Mouse (Mus musculus): ENCODE measurements around the gene Jag2. TPM values are rescaled to one million over a fixed set of nuclear protein-coding genes. Genes with fewer than 3 reads are reported as not detected.
A peak's percentile ranks its signal among the peaks of the same experiment; 100 is the strongest.

Gene Jag2
- polyA plus RNA-seq, 1 experiment from 2014 or later = 14.8 TPM

- Histone ChIP-seq H3K4me2 (peak overlapping the region; percentile 57), H3K4me3 (replicated peaks) (peak overlapping the region; percentile 31), H3K9me3 (replicated peaks) (no peaks in the 10 kb centered on the region), H3K27ac (replicated peaks) (no peak overlapping the region), H3K4me1 (peaks cover 41% of the 10 kb centered on the region), H3K27me3 (replicated peaks) (peaks cover 72% of the 10 kb centered on the region), H3K9ac (replicated peaks) (peak overlapping the region; percentile 20; the same call in 1 of the 2 replicates), H3K36me3 (no peaks in the 10 kb centered on the region)
- WGBS = 13% methylated on average over 22 of the region's 22 CpGs
- ATAC-seq (ENCODE audit: low FRiP score) = no peak
Observed at GRCm38 (mm10) chr12:112874199-112874598, 55.4 kb downstream of the Jag2 start.

GRCm38 (mm10) chr12:112873452-112874190 lies 56.0 kb downstream of the Jag2 start:
- Histone ChIP-seq H3K4me1 (peaks cover 41% of the 10 kb centered on the region), H3K27me3 (replicated peaks) (peaks cover 68% of the 10 kb centered on the region), H3K27ac (replicated peaks) (no peak overlapping the region), H3K4me2 (peak overlapping the region; percentile 57), H3K9ac (replicated peaks) (peak overlapping the region; percentile 20; the same call in 1 of the 2 replicates), H3K4me3 (replicated peaks) (peak overlapping the region; percentile 31), H3K36me3 (no peaks in the 10 kb centered on the region), H3K9me3 (replicated peaks) (no peaks in the 10 kb centered on the region)
- ATAC-seq (ENCODE audit: low FRiP score) = no peak
- WGBS = 21% methylated on average over 18 of the region's 18 CpGs

- H3K27ac ChIP-seq (replicated peaks) = no peak overlapping the region
- no peak overlapping the region for H3K4me3 ChIP-seq (replicated peaks)
- H3K4me2 ChIP-seq = no peak overlapping the region
- ATAC-seq (ENCODE audit: low FRiP score) = no peak
- H3K36me3 ChIP-seq = no peaks in the 10 kb centered on the region
- 88% methylated on average over 10 of the region's 10 CpGs for WGBS
- H3K9ac ChIP-seq (replicated peaks) = no peak overlapping the region
- peaks cover 63% of the 10 kb centered on the region for H3K27me3 ChIP-seq (replicated peaks)
- H3K4me1 ChIP-seq = peaks cover 37% of the 10 kb centered on the region
- no peaks in the 10 kb centered on the region for H3K9me3 ChIP-seq (replicated peaks)
Observed at GRCm38 (mm10) chr12:112872991-112873390, 56.6 kb downstream of the Jag2 start.

GRCm38 (mm10) chr12:112871272-112871671 lies 58.3 kb downstream of the Jag2 start:
- Histone ChIP-seq H3K9me3 (replicated peaks) (no peaks in the 10 kb centered on the region), H3K27me3 (replicated peaks) (peaks cover 46% of the 10 kb centered on the region), H3K4me3 (replicated peaks) (no peak overlapping the region), H3K27ac (replicated peaks) (no peak overlapping the region), H3K4me2 (no peak overlapping the region), H3K36me3 (no peaks in the 10 kb centered on the region), H3K9ac (replicated peaks) (no peak overlapping the region), H3K4me1 (peaks cover 20% of the 10 kb centered on the region)
- no peak for ATAC-seq (ENCODE audit: low FRiP score)
- 81% methylated on average over 2 of the region's 2 CpGs for WGBS

- Histone ChIP-seq H3K4me2 (no peak overlapping the region), H3K9me3 (replicated peaks) (no peaks in the 10 kb centered on the region), H3K9ac (replicated peaks) (no peak overlapping the region), H3K4me3 (replicated peaks) (no peak overlapping the region), H3K4me1 (peaks cover 15% of the 10 kb centered on the region), H3K27me3 (replicated peaks) (peaks cover 41% of the 10 kb centered on the region), H3K27ac (replicated peaks) (no peak overlapping the region), H3K36me3 (no peaks in the 10 kb centered on the region)
- no peak for ATAC-seq (ENCODE audit: low FRiP score)
- WGBS = 66% methylated on average over 13 of the region's 13 CpGs
Observed at GRCm38 (mm10) chr12:112870775-112871174, 58.8 kb downstream of the Jag2 start.

- ATAC-seq (ENCODE audit: low FRiP score) = no peak
- Histone ChIP-seq H3K27ac (replicated peaks) (no peak overlapping the region), H3K9ac (replicated peaks) (no peak overlapping the region), H3K4me1 (peaks cover 13% of the 10 kb centered on the region), H3K36me3 (no peaks in the 10 kb centered on the region), H3K4me2 (peak overlapping the region; percentile 45), H3K27me3 (replicated peaks) (peaks cover 31% of the 10 kb centered on the region), H3K9me3 (replicated peaks) (no peaks in the 10 kb centered on the region), H3K4me3 (replicated peaks) (no peak overlapping the region)
- 10% methylated on average over 16 of the region's 16 CpGs for WGBS
Observed at GRCm38 (mm10) chr12:112869783-112870204, 59.8 kb downstream of the Jag2 start.

GRCm38 (mm10) chr12:112868178-112869087 lies 61.1 kb downstream of the Jag2 start, which contains the start of gene Gpr132:
Gene Gpr132, minus strand, starts transcription at chr12:112868228.
- Histone ChIP-seq H3K27me3 (replicated peaks) (peaks cover 18% of the 10 kb centered on the region), H3K4me2 (no peak within 1 kb of the TSS), H3K9me3 (replicated peaks) (no peaks in the 10 kb centered on the region), H3K4me3 (replicated peaks) (no peak within 1 kb of the TSS), H3K36me3 (no peaks in the 10 kb centered on the region), H3K4me1 (peaks cover 5% of the 10 kb centered on the region), H3K27ac (replicated peaks) (no peak within 1 kb of the TSS), H3K9ac (replicated peaks) (no peak within 1 kb of the TSS)
- no peak for ATAC-seq (ENCODE audit: low FRiP score)
- WGBS = 72% methylated on average over 13 of the region's 13 CpGs

GRCm38 (mm10) chr12:112867106-112867674 lies 62.4 kb downstream of the Jag2 start:
- no peak overlapping the region for H3K9ac ChIP-seq (replicated peaks)
- WGBS = 90% methylated on average over 7 of the region's 7 CpGs
- H3K4me3 ChIP-seq (replicated peaks) = no peak overlapping the region
- H3K36me3 ChIP-seq = no peaks in the 10 kb centered on the region
- H3K27ac ChIP-seq (replicated peaks) = no peak overlapping the region
- H3K4me1 ChIP-seq = peaks cover 5% of the 10 kb centered on the region
- ATAC-seq (ENCODE audit: low FRiP score) = no peak
- H3K4me2 ChIP-seq = no peak overlapping the region
- peaks cover 7% of the 10 kb centered on the region; the same call in 1 of the 2 replicates for H3K27me3 ChIP-seq (replicated peaks)
- no peaks in the 10 kb centered on the region for H3K9me3 ChIP-seq (replicated peaks)

GRCm38 (mm10) chr12:112866467-112867080 lies 63.0 kb downstream of the Jag2 start:
- H3K4me1 ChIP-seq = peaks cover 5% of the 10 kb centered on the region
- H3K4me2 ChIP-seq = no peak overlapping the region
- H3K4me3 ChIP-seq (replicated peaks) = no peak overlapping the region
- no peak overlapping the region for H3K9ac ChIP-seq (replicated peaks)
- no peak for ATAC-seq (ENCODE audit: low FRiP score)
- 82% methylated on average over 8 of the region's 8 CpGs for WGBS
- no peak overlapping the region for H3K27ac ChIP-seq (replicated peaks)
- H3K9me3 ChIP-seq (replicated peaks) = no peaks in the 10 kb centered on the region
- no peaks in the 10 kb centered on the region for H3K36me3 ChIP-seq
- peaks cover 7% of the 10 kb centered on the region; the same call in 1 of the 2 replicates for H3K27me3 ChIP-seq (replicated peaks)

- no peak for ATAC-seq (ENCODE audit: low FRiP score)
- no peak overlapping the region for H3K27ac ChIP-seq (replicated peaks)
- 0 out of 2 replicates have a peak, but pooled peaks cover 2% of the 10 kb centered on the region for H3K27me3 ChIP-seq (replicated peaks)
- 90% methylated on average over 7 of the region's 7 CpGs for WGBS
- no peaks in the 10 kb centered on the region for H3K9me3 ChIP-seq (replicated peaks)
- no peaks in the 10 kb centered on the region for H3K36me3 ChIP-seq
- H3K4me1 ChIP-seq = peaks cover 3% of the 10 kb centered on the region
- H3K4me2 ChIP-seq = no peak overlapping the region
- H3K9ac ChIP-seq (replicated peaks) = no peak overlapping the region
- no peak overlapping the region for H3K4me3 ChIP-seq (replicated peaks)
Observed at GRCm38 (mm10) chr12:112864804-112865203, 64.8 kb downstream of the Jag2 start.

- no peaks in the 10 kb centered on the region for H3K36me3 ChIP-seq
- H3K27me3 ChIP-seq (replicated peaks) = no peaks in the 10 kb centered on the region
- H3K4me1 ChIP-seq = no peaks in the 10 kb centered on the region
- no peaks in the 10 kb centered on the region for H3K9me3 ChIP-seq (replicated peaks)
- H3K4me3 ChIP-seq (replicated peaks) = no peak overlapping the region
- ATAC-seq (ENCODE audit: low FRiP score) = no peak
- H3K9ac ChIP-seq (replicated peaks) = no peak overlapping the region
- no peak overlapping the region for H3K4me2 ChIP-seq
- no peak overlapping the region for H3K27ac ChIP-seq (replicated peaks)
- WGBS = 69% methylated on average over 9 of the region's 9 CpGs
Observed at GRCm38 (mm10) chr12:112861911-112862321, 67.7 kb downstream of the Jag2 start.

All from neural tube, embryonic 15.5 days (tissue).